Mouse (Mus musculus) forebrain, embryonic 10.5 days (tissue): ENCODE data around the gene Hid1. TPM values are rescaled to one million over a fixed set of nuclear protein-coding genes. Genes with fewer than 3 reads are reported as not detected.
A peak's percentile ranks its signal among the peaks of the same experiment; 100 is the strongest.
"Not testable (repeated sequence)": the region's sequence is repeated elsewhere in the genome, so short reads cannot be mapped to it uniquely, and the experiment has no call there.

Source experiments
- DNase-seq: peaks from one replicate; pipeline ENCODE4 v3.0.0-alpha.2; 2017; ENCODE audit warnings: low spot score; ENCODE audit errors: extremely low spot score
- H3K27ac ChIP-seq: fragments of 300-500 bp; sonication (generic); 2 replicates; pipeline ENCODE4 v1.5.1; 2016; ENCODE audit warnings: mild to moderate bottlenecking
- H3K27me3 ChIP-seq: fragments of 300-500 bp; sonication (generic); 2 replicates; pipeline ENCODE4 v1.6.1; 2016; ENCODE audit warnings: mild to moderate bottlenecking; ENCODE audit not compliant: poor library complexity, severe bottlenecking
- H3K36me3 ChIP-seq: fragments of 300-500 bp; sonication (generic); replicated peaks from 2 replicates; pipeline ENCODE4 v1.6.1; 2016; ENCODE audit warnings: mild to moderate bottlenecking, moderate library complexity
- H3K4me1 ChIP-seq: fragments of 300-500 bp; sonication (generic); 2 replicates; pipeline ENCODE4 v1.6.1; 2016
- H3K4me3 ChIP-seq: fragments of 300-500 bp; sonication (generic); 2 replicates; pipeline ENCODE4 v1.5.1; 2016; ENCODE audit warnings: mild to moderate bottlenecking, moderate library complexity
- H3K9me3 ChIP-seq: fragments of 300-500 bp; sonication (generic); 2 replicates; pipeline ENCODE4 v1.6.1; 2016; ENCODE audit warnings: mild to moderate bottlenecking, moderate library complexity
- WGBS: fragments of 180-500 bp; shearing (Covaris S2); methylation state at CpG from one replicate; pipeline ENCODE4 v1.1.7; 2016; 5-methylcytosine and 5-hydroxymethylcytosine counted together
- polyA plus RNA-seq: library from polyadenylated mRNA; unstranded; fragments of >200 nt; fragmentation: Nextera tagmentation; extraction: Ambion mirVana; gene quantifications from 2 replicates; pipeline ENCODE4 v1.2.1, GENCODE M21; 2016

Hid1 gene
- polyA plus RNA-seq, result 16.2 and 18.2 TPM in 2 replicates

DNA sequence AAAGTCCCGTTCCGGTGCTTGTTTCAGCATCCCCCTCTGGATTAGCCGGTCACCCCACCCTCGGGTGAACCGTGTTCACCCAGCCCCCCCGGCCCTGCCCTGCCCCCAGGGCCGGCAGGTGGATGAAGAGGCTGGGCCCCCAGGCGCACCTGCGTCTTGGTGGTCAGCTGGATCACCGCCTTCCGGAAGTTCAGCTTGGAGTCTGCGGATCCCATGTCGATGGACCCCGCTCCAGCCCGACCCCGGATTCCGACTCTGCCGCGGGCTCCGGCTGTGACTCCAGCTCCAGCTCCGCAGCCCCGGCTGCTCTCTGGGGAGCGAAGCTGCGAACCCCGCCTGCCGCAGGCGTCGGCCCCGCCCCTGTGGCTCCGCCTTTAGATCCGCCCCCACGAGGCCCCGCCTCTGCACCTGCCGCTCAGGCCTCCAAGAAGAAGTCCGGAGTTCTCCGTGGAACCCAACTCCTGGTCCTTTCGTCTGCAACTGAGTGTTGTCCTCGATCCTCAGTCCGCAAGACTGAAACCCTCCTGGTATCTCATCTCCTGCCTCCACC lies at the start of gene Hid1:
TSS of gene Hid1 (minus strand) at position 362 of the 550 bp plus-strand sequence.
- peak within 1 kb of the TSS; percentile 82 for H3K27ac ChIP-seq
- H3K27me3 ChIP-seq, result peaks cover 79% of the 10 kb centered on the region
- WGBS, result under 1% methylated on average over 39 of the region's 39 CpGs
- no peaks in the 10 kb centered on the region for H3K9me3 ChIP-seq
- peak; percentile 79 for DNase-seq
- peak within 1 kb of the TSS; percentile 75 for H3K4me3 ChIP-seq
- no peaks in the 10 kb centered on the region for H3K36me3 ChIP-seq
- peaks cover 28% of the 10 kb centered on the region for H3K4me1 ChIP-seq

DNA sequence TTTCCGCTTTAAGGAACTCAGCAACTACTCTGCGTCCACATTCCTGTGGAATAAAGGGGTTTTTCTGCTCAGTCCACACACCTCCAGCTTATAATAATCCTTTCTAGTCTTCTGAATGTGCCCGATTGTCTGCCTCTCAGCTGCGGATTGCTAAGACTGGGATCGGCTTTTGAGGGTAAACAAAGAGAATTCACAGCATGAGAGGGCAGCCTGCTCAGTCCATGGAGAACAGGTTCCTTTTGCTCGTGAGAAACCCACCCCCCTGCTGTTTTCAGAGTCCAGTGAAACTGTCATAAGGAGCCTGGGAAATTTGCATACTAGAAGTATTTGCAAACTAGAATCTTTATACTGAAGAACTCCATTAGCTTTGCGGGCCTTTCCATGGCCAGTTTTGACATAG lies 42.0 kb upstream of the Hid1 start:
- WGBS, result 23% methylated on average over 7 of the region's 7 CpGs
- Histone ChIP-seq H3K4me3 (peak overlapping the region; percentile 70), H3K36me3 (peaks cover 56% of the 10 kb centered on the region), H3K27ac (peak overlapping the region; percentile 95), H3K27me3 (no peaks in the 10 kb centered on the region), H3K4me1 (peaks cover 85% of the 10 kb centered on the region), H3K9me3 (no peaks in the 10 kb centered on the region)
- peak; percentile 76 for DNase-seq

DNA sequence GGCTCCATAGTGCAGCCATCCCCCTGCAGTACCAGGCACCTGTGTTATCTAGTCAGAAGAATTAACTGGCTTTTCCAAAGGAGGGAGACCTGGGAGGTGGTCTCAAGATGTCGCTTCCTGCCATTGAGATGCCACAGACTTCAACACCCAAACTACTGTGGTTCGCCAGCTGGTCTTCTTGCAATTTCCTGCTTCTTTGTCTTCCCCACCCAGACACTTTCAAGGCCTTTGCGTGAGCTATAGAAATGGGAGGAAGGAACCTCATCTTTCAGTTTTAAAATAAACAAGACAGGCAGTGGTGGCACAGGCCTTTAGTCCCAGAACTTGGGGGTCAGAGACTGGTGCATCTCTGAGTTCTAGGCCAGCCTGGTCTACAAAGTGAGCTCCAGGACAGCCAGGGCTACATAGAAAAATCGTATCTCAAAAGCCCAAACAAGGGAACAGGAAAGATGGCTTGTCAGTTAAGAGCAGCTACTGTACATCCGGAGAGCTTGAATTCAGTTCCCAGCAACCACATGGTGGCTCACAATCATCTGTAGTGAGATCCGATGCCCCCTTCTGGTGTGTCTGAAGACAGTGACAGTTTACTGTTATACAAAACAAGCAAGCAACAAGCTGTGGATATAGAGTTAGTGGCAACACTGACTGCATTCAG lies 40.8 kb upstream of the Hid1 start:
- Histone ChIP-seq H3K4me1 (peaks cover 89% of the 10 kb centered on the region), H3K4me3 (peak overlapping the region; percentile 70), H3K36me3 (peaks cover 56% of the 10 kb centered on the region), H3K9me3 (no peaks in the 10 kb centered on the region), H3K27me3 (no peaks in the 10 kb centered on the region), H3K27ac (peak overlapping the region; percentile 95)
- no peak for DNase-seq
- 79% methylated on average over 6 of the region's 6 CpGs for WGBS

DNA sequence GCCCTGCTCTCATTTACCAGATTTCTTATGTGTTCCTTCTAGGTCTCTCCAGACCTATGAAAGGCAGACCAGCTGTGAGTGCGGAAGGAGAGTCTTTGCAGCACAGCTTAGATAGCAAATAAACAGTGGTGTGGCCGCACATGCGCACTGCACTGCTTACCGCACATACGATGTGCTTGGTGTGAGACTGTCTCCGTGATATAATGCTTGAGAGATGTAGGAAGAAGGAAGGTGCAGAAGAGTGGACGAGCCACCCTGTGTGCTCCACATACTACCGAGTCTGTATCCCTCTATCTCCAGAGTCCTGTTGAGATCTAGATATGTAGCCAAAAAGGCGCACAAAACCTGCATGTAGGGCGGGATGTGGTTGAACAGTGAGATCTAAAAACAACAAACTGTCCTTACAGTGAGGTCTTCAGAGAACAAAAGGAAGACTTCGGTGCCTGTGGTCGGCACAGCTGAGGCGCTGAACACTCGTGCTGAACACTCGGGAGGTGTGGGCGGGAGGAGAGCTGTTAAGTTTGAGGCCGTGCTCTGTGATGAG lies 39.4 kb upstream of the Hid1 start:
- 96% methylated on average over 17 of the region's 17 CpGs for WGBS
- H3K4me3 ChIP-seq, result no peak overlapping the region
- H3K27me3 ChIP-seq, result no peaks in the 10 kb centered on the region
- H3K36me3 ChIP-seq, result peaks cover 56% of the 10 kb centered on the region
- H3K9me3 ChIP-seq, result no peaks in the 10 kb centered on the region
- peaks cover 80% of the 10 kb centered on the region for H3K4me1 ChIP-seq
- no peak overlapping the region for H3K27ac ChIP-seq
- no peak for DNase-seq

DNA sequence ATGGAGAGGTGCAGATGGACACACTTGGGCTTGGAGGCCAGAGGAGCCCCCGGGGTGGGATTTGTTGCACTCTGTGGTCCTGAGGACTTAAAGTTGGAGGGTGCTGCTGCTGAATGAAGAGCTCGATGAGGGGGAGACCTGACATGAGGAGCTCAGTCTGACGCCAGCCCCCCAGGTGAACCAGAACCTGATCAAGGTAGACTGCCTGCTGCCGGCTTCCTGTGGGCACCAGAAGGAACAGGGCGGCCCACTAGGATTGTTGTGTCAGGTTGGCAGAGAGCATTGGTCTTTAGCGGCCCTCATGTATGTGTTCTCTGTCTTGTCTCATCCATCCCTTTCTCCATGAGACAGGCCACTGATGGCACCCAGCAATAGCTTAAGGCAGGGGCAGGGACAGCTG lies 38.2 kb upstream of the Hid1 start:
- peak overlapping the region; percentile 14; the same call in 1 of the 2 replicates for H3K4me3 ChIP-seq
- no peaks in the 10 kb centered on the region for H3K9me3 ChIP-seq
- H3K27ac ChIP-seq, result peak overlapping the region; percentile 33; the same call in 1 of the 2 replicates
- DNase-seq, result no peak
- WGBS, result 97% methylated on average over 6 of the region's 6 CpGs
- H3K36me3 ChIP-seq, result peaks cover 48% of the 10 kb centered on the region
- H3K27me3 ChIP-seq, result no peaks in the 10 kb centered on the region
- peaks cover 74% of the 10 kb centered on the region for H3K4me1 ChIP-seq

DNA sequence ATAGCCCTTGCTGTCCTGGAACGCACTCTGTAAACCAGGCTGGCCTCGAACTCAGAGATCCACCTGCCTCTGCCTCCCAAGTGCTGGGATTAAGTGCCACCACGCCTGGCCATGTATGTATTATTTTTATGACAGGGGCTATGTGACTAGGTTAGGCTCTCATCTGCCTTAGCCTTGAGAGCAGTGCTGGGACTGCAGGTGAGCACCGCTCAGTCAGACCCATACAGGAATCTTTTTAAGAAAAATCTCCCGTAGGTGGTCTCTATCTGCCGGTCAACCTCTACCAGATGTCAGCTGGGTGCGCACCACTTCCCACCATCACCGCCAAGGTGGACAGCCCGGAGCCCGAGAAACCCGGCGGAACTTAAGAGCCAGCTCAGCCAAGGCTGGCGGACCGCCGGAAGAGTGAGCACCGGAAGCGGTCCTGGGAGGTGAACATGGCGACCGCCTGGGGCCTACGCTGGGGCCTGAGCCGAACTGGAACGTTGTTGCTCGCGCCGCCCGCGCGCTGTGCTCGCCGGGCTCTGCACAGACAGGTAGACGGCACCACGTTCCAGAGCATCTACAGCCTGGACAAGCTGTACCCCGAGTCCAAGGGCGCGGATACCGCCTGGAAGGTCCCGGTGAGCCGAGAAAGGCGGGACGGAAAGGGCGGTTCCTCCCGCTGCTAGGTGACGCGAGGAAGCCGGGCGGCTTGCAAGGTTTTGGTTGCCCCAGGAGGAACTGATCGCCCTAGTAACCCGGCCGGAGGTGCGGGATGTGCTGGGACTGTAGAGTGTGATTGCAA lies 36.0 kb upstream of the Hid1 start, which contains the start of gene Mrpl58:
TSS of gene Mrpl58 (plus strand) at position 415 of the 787 bp plus-strand sequence.
- 3% methylated on average over 50 of the region's 50 CpGs for WGBS
- no peaks in the 10 kb centered on the region for H3K9me3 ChIP-seq
- H3K27ac ChIP-seq, result peak within 1 kb of the TSS; percentile 99
- peak within 1 kb of the TSS; percentile 94 for H3K4me3 ChIP-seq
- peaks cover 35% of the 10 kb centered on the region for H3K36me3 ChIP-seq
- no peaks in the 10 kb centered on the region for H3K27me3 ChIP-seq
- H3K4me1 ChIP-seq, result peaks cover 53% of the 10 kb centered on the region
- DNase-seq, result peak; percentile 89

DNA sequence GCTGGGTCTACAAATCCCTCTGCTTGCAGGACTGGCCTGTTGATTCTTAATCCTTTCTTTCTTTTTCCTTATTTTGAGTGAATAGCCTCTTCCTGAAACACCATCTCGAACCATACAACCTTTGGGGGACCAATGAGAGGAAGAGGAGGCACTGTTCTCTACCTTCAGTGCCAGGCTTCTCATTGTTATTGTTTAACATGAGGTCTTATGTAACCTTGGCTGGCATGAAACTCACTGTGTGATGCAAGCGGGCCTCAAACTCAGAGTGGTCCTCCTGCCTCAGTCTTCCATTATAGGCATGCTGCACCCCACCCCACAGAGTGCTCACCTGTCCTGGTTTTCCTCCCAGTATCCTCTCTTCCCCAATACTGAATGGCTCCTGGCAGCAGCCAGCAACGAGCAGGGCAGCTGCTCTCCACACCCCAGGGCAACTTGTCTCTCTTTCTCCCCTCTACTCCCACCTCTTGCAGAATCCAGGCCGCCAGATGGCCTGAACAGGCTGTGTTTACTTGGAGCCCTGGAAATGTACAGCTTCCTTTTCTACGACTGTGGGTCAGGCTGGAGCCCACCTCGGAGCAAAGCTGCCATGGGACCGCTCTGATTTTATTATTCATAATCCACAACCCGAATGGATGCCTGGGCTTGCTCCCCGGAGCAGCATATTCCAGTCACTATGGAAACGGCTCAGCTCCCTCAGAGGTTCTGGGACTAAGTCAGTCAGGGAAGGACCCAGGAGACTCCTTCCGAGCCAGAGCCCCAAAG lies 33.3 kb upstream of the Hid1 start:
- H3K9me3 ChIP-seq, result no peaks in the 10 kb centered on the region
- H3K4me3 ChIP-seq, result no peak overlapping the region
- DNase-seq, result no peak
- H3K36me3 ChIP-seq, result peaks cover 27% of the 10 kb centered on the region
- H3K27me3 ChIP-seq, result no peaks in the 10 kb centered on the region
- 64% methylated on average over 11 of the region's 11 CpGs for WGBS
- H3K4me1 ChIP-seq, result peaks cover 35% of the 10 kb centered on the region
- peak overlapping the region; percentile 31 for H3K27ac ChIP-seq

DNA sequence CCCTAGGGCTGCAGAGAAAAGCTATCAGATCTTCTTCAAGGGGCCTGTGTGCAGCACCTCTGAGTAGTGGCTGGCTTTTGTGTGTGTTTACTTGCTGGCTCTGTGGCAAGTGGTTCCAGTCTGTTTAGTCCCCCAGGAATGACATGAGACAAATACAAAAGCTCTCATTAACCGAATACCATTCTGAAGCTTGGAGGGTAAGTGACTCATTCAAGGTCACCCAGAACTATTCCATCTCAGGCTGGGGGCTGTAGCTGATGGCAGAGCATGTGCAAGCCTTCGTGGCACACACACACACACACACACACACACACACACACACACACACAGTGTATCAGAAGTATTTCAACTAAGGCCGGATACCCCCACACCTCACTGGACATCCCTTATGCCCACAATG lies 32.6 kb upstream of the Hid1 start:
- 83% methylated on average over 3 of the region's 3 CpGs for WGBS
- no peaks in the 10 kb centered on the region for H3K9me3 ChIP-seq
- no peak overlapping the region for H3K4me3 ChIP-seq
- H3K27ac ChIP-seq, result no peak overlapping the region
- no peaks in the 10 kb centered on the region for H3K27me3 ChIP-seq
- peaks cover 28% of the 10 kb centered on the region for H3K4me1 ChIP-seq
- DNase-seq, result no peak
- H3K36me3 ChIP-seq, result peaks cover 27% of the 10 kb centered on the region

DNA sequence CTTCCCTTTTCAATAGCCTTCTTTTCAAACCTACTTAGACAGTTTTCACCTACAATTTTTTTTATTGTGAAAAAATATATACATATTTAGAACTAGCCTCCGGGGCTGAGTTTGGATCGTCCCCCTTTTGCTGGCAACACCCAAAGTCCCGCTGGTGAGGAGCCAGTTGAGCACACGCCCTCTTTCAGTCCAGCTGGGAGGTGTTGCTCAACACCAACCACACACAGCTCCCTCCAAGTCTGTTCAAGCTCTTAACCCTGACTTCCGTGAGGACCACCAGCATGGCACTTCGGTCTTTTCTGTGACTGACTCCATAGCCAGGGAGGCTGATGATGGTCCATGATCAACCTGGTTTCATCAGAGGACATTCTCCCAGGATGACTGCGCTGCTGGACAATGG lies 30.5 kb upstream of the Hid1 start:
- no peak overlapping the region for H3K27ac ChIP-seq
- no peaks in the 10 kb centered on the region for H3K9me3 ChIP-seq
- peaks cover 11% of the 10 kb centered on the region for H3K4me1 ChIP-seq
- 84% methylated on average over 7 of the region's 7 CpGs for WGBS
- no peak overlapping the region for H3K4me3 ChIP-seq
- peaks cover 47% of the 10 kb centered on the region for H3K36me3 ChIP-seq
- no peak for DNase-seq
- H3K27me3 ChIP-seq, result no peaks in the 10 kb centered on the region; the same call in 1 of the 2 replicates

DNA sequence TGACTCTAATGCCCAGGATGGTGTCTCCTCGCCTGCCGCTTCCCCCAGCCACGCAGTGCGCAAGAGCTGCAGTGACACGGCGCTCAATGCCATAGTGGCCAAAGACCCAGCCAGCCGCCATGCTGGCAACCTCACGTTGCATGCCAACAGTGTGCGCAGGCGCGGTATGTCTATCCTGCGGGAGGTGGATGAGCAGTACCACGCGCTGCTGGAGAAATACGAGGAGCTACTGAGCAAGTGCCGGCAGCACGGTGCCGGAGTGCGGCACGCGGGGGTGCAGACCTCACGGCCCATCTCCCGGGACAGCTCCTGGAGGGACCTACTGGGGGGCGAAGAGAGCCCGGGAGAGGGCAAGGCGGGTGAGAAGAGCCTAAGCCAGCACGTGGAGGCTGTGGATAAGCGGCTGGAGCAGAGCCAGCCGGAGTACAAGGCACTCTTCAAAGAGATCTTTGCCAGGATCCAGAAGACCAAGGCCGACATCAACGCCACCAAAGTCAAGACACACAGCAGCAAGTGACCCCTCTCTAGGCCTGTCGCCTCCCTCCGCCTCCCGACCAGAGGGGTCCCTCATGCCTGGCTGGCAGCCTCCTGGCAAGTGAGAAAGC lies 26.3 kb upstream of the Hid1 start:
- WGBS, result 74% methylated on average over 34 of the region's 34 CpGs
- no peak for DNase-seq

DNA sequence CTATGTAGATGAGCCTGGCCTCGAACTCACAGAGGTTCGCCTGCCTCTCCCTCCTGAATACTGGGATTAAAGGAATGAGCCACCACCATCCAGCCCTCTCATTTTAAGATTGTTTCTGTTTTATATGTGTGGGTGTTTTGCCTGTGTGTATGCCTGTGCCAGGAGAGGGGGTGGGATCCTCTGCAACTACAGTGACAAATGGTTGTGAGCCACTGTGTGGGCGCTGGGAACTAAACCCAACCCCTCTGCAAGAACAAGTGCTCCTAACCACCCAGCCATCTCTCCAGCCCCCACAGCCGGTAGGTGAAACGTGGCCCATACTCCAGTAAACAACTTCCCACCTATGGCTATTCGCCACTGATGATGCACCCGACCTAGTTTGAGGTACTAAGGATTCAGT lies 23.8 kb upstream of the Hid1 start:
- H3K4me1 ChIP-seq, result 0 out of 2 replicates have a peak, but pooled peaks cover 3% of the 10 kb centered on the region
- peaks cover 96% of the 10 kb centered on the region for H3K36me3 ChIP-seq
- H3K4me3 ChIP-seq, result no peak overlapping the region
- no peak overlapping the region for H3K27ac ChIP-seq
- H3K9me3 ChIP-seq, result no peaks in the 10 kb centered on the region
- WGBS, result 95% methylated on average over 7 of the region's 7 CpGs
- no peak for DNase-seq
- H3K27me3 ChIP-seq, result peaks cover 4% of the 10 kb centered on the region; the same call in 1 of the 2 replicates

More for the DNA sequence above, 26.3 kb upstream of the Hid1 start:
- Histone ChIP-seq H3K9me3 (no peaks in the 10 kb centered on the region), H3K27me3 (peaks cover 4% of the 10 kb centered on the region; the same call in 1 of the 2 replicates), H3K27ac (no peak overlapping the region), H3K4me3 (no peak overlapping the region), H3K36me3 (peaks cover 87% of the 10 kb centered on the region), H3K4me1 (0 out of 2 replicates have a peak, but pooled peaks cover 3% of the 10 kb centered on the region)

DNA sequence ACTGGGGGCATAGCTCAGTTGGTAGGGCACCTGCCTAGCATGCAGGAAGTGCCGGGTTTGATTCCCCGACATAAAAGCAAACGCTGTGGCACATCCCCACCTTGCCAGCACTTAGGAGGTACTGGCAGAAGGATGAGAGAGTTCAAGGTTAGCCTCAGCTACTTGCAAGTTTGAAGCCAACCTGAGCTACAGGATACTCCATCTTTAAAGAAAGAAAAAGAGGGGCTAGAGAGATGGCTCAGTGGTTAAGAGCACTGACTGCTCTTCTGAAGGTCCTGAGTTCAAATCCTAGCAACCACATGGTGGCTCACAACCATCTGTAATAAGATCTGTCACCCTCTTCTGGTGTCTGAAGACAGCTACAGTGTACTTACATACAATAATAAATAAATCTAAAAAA lies 19.3 kb upstream of the Hid1 start:
- peaks cover 63% of the 10 kb centered on the region for H3K36me3 ChIP-seq
- not testable (repeated sequence) for H3K9me3 ChIP-seq, DNase-seq, H3K27me3 ChIP-seq, H3K27ac ChIP-seq, H3K4me3 ChIP-seq
- 90% methylated on average over 3 of the region's 3 CpGs for WGBS
- peaks cover 41% of the 10 kb centered on the region for H3K4me1 ChIP-seq
